Mouse (Mus musculus) MN1 (cell line): ENCODE data around the gene Dlec1.

Source experiments
- DNase-seq: peaks from one replicate; pipeline ENCODE4 v3.0.0-alpha.2; 2016; ENCODE audit warnings: low spot score

The Dlec1 gene

DNA sequence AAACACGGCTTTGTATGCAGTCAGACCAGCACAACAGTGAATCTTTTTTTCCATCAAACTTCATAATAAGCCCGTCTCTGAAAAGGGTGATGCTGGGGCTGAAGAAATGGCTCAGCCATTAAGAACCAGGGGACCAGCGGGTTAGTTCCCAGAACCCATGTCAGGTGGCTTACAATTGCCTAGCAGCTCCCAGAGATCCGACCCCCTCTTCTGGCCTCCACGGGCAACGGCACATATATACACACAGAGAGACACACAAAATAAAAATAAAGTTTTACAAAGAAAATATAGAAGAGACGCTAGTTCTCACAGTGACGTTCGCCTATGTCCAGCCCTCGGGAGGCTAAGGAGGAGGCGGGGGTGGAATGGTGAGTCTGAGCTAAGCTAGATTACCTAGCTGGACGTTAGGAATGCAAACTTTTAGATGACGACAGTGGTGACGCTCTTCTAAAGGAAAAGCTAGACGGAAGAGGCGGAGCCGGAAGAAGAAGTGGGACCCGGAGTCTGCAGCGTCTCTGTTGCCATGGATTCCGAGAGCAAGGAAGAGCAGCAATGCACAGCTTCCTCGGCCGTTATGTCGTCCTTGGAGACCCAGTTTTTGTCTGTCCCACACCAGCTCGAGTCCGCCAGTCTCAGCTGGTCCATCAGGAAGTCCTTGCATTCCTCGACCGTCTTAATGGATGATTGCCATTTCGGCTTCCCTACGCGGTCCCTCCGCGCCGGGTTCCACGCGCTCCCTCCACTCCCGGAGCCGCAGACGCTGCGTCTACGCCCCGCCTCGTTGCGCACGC, at the start of gene Dlec1:
Gene Dlec1 (plus strand): TSS at position 487 of the 791 bp plus-strand sequence.
- DNase-seq, result no peak

DNA sequence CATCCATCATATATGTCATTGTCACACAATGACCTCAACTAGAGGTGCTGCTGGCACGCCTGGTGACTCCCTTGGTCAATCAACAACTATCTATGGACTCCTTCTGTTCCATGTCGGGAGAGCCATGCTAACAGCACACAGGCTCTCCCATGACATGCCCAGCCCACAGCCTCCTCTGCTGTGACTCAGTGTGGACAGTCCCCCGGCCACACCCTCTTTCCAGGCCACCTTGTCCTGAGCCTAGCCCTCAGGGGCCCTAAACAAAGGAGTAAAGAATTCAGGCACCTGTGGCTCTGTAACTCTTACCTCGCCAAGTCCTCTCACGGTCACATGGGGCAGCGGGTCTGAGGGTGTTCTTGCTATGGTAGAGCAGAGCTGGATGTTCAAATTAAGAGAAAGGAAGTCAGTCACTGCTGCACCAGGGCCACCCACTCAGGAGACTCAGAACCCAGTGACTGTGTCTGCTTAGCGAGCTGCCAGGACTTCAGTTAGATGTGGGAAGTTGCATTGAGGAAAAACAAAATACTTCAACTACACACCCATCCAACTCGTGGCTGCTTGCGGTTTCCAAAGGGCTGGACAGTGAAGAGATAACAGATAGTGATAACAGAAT, 48.2 kb upstream of the Dlec1 start:
- no peak for DNase-seq

DNA sequence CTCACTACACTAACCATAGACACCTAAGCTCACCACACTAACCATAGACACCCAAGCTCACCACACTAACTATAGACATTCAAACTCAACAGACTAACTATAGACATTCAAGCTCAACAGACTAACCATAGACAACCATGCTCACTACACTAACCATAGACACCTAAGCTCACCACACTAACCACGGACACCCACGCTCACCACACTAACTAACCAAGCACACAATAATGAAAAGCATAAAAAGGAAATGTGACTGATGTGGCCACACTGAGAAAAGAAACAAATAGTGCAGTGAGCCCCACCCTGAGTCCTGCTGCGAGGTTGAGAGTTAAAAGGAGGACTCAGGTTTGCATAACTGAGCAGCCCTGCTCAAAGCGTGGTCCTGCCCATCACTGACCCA, 46.9 kb upstream of the Dlec1 start:
- no peak for DNase-seq

DNA sequence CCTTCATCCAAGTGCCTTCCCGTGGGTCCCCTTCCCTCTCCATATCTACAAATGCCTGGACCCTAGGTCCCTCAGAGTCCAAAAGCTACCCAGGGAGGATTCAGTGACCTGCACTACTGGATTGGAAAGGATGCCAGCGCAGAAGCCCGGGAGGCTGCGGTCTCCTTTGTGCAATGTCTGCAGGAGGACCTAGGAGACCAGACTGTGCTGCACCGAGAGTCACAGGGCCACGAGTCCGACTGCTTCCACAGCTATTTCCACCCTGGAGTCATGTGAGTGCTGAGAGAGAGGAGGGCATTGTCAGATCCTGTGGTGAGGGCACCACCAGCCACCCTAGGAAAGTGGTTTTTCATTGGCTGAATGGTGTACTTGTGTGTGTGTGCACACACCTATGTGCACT, 44.0 kb upstream of the Dlec1 start:
- no peak for DNase-seq

DNA sequence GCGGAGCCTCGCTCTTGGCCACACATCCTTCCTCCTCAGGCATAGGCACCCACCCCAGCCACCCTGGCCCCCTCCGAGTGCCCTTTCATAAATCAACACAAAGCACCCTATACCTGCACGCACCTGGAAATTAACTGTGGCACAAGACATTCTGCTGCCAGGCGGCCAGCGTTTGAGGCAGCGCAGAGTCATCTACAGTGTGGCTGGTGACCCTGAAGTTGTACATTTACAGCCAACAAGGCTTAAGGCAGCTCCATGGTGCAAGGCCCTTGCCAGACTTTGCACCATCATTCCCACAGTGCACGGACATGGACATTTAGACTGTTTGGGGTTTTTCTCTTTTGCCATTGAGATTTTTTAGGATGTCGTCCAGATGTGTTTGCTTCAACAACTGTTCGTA, 41.6 kb upstream of the Dlec1 start:
- DNase-seq, result no peak

DNA sequence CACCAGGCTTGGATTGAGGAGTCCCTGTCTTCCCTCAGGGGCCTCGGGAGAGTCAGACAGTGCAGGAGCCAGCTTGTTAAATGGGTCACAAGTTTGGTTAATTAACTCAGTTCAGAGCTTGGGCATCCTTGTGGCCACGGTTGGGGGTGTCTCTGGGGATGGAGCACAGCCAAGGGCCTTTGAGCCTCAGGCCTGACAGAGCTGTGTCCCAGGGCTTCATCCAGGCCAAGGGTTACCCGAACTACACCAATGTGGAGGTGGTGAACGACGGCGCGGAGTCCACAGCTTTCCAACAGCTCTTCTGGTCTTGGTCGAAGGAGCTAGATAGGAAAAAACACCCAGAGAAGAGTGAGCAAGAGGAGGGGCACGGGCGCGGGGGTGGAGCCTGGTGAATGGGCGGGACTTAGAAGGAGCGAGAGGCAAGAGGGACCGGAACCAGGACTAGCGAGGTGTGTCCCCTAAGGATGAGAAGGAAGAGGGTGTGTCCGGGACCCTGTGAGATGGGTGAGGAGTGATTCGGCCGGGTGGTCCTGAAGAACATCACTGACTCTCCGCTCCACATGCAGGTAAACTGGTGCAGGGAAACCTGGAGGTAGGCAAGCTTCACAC, 39.1 kb upstream of the Dlec1 start:
- DNase-seq, result no peak

DNA sequence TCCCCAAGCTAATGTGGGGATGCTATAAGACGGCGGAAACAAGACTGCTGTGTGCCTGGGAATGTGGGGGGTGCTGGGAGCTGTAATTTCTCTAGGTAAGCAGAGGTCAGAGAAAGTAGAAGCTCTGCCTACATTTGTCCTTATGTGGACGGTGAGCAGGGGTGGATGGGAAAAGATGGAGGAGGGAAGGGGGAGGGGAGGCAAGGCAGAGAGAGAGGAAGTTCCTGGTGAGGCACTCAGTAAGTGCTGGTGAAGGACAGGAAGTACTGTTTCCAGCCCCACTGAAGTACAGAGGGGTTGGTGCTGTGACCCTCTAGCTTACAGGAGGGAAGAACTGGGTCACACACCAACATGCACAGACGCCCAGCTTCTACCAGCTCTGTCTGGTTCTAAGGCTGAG, 38.0 kb upstream of the Dlec1 start:
- DNase-seq, result no peak

DNA sequence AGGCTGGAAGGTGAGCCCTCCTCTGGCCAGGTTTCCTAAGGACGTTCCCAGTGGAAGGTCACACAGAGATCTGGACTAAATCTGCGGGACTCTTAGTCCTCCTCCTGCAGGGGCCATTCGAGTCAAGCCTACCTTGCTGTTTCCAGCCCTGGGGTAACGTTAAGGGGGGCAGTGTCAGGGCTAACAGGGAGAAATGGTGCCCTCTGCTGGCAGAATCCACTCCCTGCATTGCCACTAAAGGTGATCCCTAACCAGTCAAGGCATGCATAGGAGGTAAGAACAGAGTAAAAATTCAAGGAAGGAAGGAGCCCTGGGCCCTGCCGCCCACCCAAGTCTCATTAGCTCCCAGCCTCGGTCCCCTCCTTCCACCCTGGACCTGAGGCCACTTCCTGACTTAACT, 34.7 kb upstream of the Dlec1 start:
- DNase-seq, result peak; percentile 54

DNA sequence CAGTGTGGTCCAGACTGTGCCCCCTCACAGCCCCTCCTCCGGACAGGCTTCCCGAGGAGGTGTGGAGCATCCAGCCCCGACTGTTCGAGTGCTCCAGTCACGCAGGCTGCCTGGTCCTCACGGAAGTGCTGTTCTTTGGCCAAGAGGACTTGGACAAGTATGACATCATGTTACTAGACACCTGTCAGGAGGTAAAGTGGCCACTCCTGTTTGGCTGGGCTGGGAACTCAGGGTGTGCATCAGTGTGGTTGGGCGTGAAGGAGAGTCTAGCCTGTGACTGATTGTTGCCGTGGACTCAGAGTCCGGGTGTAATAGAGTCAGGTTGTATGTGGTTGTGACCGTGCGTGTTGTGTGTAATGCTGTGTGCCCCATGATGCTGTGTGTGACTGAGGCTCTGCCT, 34.0 kb upstream of the Dlec1 start:
- no peak for DNase-seq

DNA sequence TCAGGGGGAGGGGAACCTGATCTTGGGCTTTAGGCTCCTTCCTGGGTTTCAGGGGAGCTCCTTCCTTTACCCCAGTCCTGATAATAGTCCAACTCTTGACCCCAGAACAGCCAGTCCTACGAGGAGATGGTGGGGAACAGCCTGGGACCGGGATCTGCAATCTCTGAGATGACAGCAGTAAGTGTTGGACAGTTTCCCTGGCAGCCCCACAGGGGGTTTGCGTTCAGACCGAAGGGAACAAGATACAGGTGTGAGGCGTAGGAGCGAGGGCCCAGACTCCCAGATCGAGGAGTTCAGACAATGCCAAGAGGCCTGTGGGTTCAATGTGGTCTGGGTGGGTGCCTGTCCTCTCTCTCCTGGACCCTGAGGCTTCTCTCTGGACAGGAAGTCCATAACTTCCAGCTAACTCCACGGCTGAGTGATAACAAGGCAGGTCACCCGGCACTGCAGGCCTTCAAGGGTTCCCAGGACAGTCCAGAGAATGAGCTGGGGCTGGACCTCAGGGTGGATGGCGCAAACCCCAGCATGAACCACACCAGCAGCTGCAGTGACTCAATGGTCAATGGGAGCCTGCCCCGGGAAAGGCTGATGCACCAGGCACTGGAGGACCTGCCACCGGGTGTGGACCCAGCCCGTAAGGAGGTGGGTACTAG, 32.0 kb upstream of the Dlec1 start:
- no peak for DNase-seq

DNA sequence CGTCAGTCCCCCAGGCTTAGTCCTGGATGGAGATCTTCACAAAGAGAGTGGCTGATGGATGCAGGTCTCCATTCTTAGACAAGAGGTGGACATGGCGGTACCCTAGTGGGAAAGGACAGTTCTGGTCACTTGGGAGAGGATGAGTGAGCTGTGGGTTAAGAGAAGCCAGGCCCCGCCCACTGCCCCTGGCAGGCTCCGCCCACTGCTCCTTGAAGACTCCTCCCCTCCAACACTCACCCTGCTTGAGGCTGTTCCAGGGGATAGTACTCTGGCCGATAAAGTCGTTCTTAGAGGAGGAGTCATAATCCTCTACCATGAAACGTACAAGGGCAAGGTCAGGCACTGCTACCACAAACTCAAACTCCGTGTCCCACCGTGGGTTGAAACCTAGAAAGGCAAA, 30.5 kb upstream of the Dlec1 start:
- no peak for DNase-seq

DNA sequence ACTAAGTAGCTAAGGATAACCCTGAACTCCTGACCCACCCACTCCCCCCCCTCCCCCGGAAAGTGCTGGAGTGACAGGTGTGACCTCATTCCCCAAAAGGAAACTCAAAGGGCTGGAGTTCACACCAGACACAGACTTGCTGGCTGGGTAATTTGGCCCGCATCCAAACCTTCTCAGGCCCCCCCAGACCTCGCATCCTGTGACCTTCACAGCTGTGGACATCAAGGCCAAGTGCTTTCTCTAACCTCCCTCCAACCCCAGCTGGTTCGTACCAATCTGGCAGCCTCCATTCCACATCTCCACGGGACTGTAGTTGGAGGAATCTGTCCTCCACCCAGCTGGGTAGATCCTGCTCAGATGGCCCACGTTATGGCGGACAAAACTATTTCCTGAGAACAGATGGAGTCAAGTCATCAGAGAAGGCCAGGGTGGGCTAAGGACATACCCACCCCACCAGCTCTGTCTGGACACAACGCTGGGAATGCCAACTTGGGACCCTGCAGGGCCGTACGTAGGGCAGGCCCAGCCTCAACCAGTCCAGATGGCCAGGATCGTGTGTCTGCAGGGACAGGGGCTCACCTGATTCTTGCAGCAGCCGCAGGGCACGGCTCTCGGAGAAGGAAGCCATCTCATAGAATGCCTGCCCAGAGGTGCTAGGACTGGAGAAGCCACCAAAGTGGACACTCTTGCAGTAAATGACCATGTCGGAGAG, 28.9 kb upstream of the Dlec1 start:
- DNase-seq, result no peak

DNA sequence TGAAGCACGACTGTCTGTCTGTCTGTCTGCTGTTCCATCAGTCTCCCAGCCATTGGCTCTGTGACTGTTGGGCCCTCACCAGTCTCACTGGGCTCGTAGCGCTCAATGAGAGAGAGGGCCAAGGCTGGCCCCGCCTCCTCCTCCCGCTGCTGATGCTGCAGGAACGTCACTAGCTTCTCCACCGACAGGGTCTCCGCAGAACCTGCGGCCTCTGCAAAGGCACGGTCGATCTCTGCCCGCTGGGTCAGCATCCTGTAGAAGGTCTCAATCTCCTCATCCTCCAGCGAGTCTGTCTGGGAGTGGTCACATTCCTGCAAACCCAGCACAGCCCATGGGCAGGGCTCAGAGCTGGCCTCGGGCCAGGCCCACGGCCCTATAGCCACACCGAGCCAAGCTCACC, 26.6 kb upstream of the Dlec1 start:
- DNase-seq, result peak; percentile 34

DNA sequence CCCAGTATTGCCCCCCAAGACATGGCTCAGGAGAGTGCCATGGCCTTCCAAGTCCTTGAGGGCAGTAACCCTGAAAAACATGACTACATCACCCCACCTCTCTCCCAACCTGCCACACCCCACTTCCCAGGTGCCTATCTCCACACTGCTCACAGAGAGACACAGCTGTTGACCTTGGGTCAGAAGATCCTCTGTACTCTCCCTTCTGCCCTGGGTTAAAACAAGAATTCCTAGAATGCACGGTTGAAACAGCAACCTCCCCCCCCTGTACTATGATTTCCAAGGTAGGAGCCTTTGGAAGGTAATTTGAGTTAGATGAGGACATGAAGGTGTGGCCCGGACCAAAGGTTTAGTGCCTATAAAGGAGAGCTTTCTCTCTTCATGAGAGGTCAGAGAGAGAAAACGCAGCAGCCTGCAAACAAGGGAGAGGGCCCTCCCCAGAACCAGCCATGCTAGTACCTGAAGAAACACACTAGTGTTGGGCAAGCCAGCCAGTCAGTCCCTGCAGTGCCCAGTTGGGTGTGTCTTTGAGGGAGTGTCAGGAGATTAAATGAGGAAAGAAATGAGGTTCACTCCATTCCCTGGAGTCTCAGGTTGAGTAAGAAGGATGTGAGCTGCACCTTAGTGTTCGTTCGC, 22.1 kb upstream of the Dlec1 start:
- DNase-seq, result no peak

DNA sequence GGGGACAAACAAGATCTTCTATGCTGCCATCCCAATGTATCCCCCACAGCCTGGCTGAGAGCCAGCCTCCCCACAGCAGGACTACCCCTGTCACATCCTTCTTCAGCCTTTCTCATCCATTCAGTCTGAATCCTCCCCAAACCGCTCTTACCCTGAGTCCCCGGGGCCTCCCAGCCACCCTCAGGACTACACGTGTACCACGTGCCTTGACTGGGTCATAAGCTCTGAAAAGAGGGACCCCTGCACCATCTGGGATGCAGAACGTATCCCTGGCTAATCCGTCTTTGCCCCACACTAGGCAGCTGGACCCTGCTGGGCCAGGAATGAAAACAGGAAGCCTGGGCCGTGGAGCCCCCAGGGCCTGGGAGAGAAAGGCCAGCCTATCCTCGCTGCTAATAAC, 20.2 kb upstream of the Dlec1 start:
- no peak for DNase-seq

DNA sequence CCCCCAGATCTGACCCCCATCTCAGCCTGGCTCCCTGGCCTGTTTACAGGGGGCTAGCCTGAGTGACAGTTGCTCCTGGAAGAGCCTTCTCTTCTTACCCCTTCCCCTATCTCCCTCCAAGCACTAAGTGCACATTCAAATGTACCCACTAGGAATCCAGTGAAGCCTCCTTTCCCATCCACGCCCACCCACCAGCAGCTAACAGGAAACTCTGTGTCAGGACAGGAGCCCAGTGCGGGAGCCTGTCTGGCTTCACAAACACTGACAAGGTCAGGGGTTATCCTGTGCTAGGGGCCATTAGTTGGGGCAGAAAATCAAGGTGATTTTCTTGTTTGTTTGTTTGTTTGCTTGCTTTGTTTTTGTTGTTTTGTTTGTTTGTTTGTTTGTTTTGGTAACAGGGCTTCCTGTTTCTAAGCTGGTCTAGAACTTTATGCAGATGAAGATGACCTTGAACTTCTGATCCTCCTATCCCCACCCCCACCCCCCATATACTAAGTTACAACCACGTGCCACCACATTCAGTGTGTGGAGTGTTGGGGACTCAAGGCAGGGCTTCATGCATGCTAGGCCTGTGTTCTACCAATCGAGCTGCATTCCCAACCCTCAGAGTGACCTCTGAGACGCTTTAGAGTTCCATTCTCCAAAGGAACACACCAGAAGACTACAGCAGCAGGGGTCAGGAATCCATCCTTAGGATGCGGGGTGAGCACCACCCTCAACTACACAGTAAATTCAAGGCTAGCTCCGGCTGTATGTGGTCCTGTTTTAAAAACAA, 19.4 kb upstream of the Dlec1 start:
- no peak for DNase-seq

DNA sequence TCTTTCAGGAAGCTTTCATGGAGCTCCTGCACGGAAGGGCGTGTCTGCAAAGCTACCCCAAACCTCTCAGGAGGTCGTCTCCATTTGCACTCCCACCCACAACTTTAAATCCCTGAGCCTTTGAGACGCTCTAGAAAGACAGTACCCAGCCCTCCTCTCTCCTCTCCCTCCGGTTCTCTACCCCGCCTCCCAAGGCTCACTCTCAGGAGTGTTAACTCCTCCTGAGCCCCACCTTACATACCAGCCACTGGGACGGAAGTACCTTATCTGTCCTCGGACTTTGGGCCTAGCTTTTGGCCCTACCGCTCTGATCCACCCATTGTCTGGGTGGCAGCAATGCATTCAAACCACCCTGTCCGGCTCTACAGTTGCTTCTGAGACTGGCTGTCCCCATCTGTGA, 18.3 kb upstream of the Dlec1 start:
- DNase-seq, result no peak

DNA sequence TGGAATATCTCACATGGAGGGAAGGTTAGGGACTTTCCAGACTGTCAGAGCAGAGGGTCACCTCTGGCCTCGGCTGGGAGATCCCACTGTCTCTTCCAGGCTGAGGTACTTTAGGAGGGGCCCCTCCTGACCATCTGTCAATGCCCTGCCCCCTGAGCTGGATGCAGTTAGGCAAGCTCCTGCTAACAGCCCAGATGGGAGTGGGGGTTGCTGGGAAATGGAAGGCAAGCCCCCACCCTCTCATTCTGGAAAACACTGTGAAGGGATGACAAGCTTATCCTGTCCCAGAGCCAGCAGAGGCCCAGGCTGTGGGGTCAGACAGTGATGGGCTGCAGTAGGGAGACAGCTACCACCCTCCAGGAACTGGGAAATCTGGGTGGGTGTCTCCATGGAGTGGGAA, 15.8 kb upstream of the Dlec1 start:
- DNase-seq, result no peak

DNA sequence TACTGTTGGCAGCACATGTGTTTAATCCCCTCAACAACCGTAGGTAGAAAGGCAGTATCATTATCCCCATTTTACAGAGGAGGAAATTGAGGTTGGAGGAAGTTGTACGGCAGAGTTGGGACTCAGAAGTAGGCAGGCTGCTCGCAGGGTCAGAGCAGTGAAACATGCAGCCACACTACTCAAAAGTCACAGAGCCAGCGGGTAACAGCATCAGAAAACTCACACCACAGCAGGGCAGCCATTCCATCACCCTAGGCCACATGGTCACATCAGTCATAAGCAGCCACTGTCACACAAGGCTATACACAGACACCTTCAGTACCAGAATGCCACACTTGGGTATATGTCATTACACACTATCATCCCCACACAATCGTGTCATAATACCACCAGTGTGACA, 15.0 kb upstream of the Dlec1 start:
- DNase-seq, result no peak

DNA sequence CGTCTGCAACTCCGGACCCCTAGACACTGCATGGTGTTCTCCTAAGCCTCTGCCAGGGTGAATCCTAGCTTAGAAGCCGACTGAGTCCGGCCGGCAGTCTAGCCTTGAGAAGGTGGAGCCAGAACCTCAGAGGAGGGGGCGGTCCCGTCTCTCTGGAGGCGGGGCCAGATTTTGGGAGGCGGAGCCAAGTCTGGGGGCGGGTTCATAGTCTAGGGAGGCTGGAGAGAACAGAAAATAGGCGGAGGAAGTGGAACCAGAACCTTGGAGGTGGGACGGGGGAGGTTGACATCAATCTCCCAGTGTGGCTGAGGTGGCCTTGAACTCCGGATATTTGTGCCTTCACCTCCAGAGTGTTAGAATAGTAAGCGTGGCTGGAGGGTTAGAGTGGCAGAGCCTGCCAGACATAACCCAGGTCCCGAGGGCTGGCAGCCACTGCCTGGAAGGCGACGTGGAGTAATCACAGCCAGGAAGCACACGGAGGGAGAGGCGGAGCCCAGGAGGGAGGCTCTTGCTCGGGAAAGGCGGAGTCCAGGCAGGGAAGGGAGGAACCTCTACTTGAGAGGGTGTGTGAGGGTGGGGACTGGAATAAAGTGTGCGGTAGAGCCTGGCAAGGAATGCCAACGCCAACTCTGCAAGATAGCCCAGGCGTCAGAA, 14.0 kb upstream of the Dlec1 start:
- DNase-seq, result peak; percentile 10

DNA sequence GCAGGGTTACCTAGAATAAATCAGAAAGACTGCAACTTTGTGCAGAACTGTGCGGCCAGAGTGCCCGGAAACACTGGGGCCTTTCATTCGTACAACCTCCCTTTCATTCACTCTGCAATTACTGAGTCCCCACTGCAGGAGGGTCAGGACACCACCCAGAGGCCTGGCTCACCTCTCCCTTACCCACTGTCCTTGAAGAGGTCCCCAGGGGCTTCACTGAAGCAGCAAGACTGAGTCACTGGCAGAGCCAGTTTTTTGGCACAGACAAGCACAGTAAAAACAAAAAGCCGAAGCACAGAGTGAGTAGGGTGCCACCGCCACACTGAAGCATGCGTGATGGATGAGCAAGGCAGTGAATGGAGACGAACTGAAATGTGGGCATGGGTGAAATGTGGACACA, 12.8 kb upstream of the Dlec1 start:
- DNase-seq, result peak; percentile 14
